Mouse (Mus musculus): ENCODE data around the gene Gm39653. TPM values are rescaled to one million over a fixed set of nuclear protein-coding genes. Genes with fewer than 3 reads are reported as not detected.

Gene Gm39653
- polyA plus RNA-seq, 1 experiment: not detected

DNA sequence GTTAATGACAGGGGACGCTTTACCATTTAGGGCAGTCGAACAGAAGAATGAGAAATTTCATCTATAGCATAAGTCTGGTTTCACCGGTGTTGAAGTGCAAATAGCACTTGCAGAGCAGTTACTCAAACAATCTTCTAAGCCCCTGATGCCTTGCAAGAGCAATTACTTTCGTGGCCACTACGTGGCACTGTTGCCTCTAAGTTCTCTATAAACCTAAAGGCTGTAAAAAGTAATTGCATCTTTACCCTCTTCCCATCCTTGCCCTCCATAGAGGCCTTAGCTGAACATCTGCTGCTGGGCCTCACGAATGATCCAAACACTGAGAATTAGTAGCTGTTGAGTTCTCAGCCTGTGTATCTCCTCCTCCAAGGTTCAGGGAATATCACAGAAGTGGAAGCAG, 42.2 kb downstream of the Gm39653 start:
- TF ChIP-seq POLR2A (IDR thresholded peaks at IDR 0.05; ENCODE audit: control insufficient read depth, low read depth, low read length) (no peak), CTCF (IDR thresholded peaks at IDR 0.05; ENCODE audit: control insufficient read depth, insufficient read depth, insufficient replicate concordance, low read depth, low read length) (no peak)
- no peaks in the 10 kb centered on the region for H3K4me1 ChIP-seq (ENCODE audit: control insufficient read depth, insufficient read depth, low read length)

DNA sequence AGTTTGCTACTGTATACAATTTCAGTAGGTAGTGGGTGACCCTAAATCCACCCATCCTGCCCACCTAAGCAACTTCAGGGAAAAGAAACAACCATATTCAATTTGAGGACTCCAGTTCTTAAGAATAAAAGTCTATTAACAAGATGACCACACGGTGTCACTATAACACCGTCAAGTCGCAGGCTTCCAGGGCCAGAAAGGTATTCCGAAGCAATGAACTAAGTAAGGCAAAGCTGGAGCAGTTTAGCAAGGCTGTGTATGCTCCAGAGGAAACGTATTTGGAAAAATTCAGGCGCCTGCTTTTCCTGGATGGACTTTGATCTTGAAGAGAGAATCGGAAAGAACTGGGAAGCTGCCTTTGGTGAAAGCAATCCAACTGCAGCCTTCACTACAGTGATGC, 43.8 kb downstream of the Gm39653 start:
- no peak overlapping the region for H3K27ac ChIP-seq (ENCODE audit: control insufficient read depth, insufficient read depth, low read depth, low read length)
- H3K4me3 ChIP-seq (ENCODE audit: control insufficient read depth, low read depth, low read length): no peak overlapping the region
- no peaks in the 10 kb centered on the region for H3K27me3 ChIP-seq (ENCODE audit: control insufficient read depth, insufficient read depth, low read length)
- peaks cover 1% of the 10 kb centered on the region; the same call in 1 of the 2 replicates for H3K4me1 ChIP-seq (ENCODE audit: control insufficient read depth, insufficient read depth, low read length)
- no peaks in the 10 kb centered on the region for H3K36me3 ChIP-seq (ENCODE audit: control insufficient read depth, insufficient read depth, low read length)
- TF ChIP-seq POLR2A (IDR thresholded peaks at IDR 0.05; ENCODE audit: control insufficient read depth, low read depth, low read length) (no peak), CTCF (IDR thresholded peaks at IDR 0.05; ENCODE audit: control insufficient read depth, insufficient read depth, insufficient replicate concordance, low read depth, low read length) (no peak)

More for the DNA sequence above, 42.2 kb downstream of the Gm39653 start:
- H3K4me3 ChIP-seq (ENCODE audit: control insufficient read depth, low read depth, low read length): no peak overlapping the region
- H3K27me3 ChIP-seq (ENCODE audit: control insufficient read depth, insufficient read depth, low read length): no peaks in the 10 kb centered on the region
- H3K27ac ChIP-seq (ENCODE audit: control insufficient read depth, insufficient read depth, low read depth, low read length): no peak overlapping the region
- H3K36me3 ChIP-seq (ENCODE audit: control insufficient read depth, insufficient read depth, low read length): no peaks in the 10 kb centered on the region

DNA sequence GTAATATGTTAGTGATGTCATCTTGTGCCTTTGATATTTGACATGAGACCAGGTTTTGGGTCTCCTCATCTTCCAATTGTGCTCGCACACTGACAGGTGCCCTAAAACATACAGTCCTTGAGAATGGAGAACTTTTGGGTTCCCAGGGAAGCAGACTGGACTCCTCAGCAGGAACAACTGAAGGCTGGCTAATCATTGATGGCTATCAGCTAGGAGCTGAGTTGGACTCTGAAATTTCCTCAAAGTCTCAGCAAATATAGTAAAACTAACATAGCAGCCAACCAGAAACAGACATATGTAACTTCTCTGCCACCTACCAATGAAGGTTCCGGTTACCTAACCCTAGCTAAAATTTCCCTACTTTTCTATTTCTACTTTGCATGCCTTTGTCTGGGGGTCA, 50.3 kb downstream of the Gm39653 start:
- Histone ChIP-seq H3K36me3 (ENCODE audit: control insufficient read depth, insufficient read depth, low read length) (no peaks in the 10 kb centered on the region), H3K4me3 (ENCODE audit: control insufficient read depth, low read depth, low read length) (no peak overlapping the region), H3K4me1 (ENCODE audit: control insufficient read depth, insufficient read depth, low read length) (peaks cover 2% of the 10 kb centered on the region; the same call in 1 of the 2 replicates), H3K27me3 (ENCODE audit: control insufficient read depth, insufficient read depth, low read length) (no peaks in the 10 kb centered on the region), H3K27ac (ENCODE audit: control insufficient read depth, insufficient read depth, low read depth, low read length) (no peak overlapping the region)
- TF ChIP-seq POLR2A (IDR thresholded peaks at IDR 0.05; ENCODE audit: control insufficient read depth, low read depth, low read length): no peak
- TF ChIP-seq CTCF (IDR thresholded peaks at IDR 0.05; ENCODE audit: control insufficient read depth, insufficient read depth, insufficient replicate concordance, low read depth, low read length): no peak

DNA sequence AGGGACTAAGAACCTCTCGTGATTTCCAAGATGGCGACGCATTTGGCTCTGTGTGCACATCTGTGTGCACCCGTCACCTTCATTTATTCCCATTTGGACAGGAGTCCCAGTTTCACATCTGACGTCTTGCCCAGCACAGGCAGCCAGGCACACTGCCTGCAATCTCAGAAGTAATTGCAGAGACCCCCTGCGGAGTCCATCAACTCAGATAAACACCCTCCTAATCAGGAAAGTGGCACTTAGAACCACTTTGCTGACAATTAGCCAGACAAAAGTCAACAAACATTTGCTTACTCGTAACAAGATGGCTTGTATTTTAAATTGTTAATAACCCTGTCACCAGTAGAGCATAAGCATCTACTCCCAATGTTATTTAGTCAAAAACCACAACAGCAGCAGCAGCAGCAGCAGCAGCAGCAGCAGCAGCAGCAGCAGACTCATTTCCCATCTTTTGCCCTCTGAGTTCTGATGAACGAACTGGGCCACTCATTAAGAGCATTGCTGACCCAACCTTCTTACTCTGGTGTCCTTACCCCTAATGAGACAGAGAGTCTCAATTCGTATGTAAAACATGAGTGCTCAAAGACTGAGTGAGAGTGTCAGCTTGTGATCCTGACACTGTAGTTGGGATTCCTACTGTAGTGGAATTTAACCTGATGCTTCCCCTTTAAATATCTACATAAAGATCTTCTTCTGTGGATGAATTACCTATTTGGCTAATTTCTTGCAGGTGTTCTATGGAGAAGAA, 51.6 kb downstream of the Gm39653 start:
- Histone ChIP-seq H3K4me1 (ENCODE audit: control insufficient read depth, insufficient read depth, low read length) (peaks cover 2% of the 10 kb centered on the region; the same call in 1 of the 2 replicates), H3K36me3 (ENCODE audit: control insufficient read depth, insufficient read depth, low read length) (no peaks in the 10 kb centered on the region), H3K27ac (ENCODE audit: control insufficient read depth, insufficient read depth, low read depth, low read length) (no peak overlapping the region), H3K27me3 (ENCODE audit: control insufficient read depth, insufficient read depth, low read length) (no peaks in the 10 kb centered on the region), H3K4me3 (ENCODE audit: control insufficient read depth, low read depth, low read length) (peak overlapping the region; percentile 32; the same call in 1 of the 2 replicates)
- no peak for TF ChIP-seq CTCF (IDR thresholded peaks at IDR 0.05; ENCODE audit: control insufficient read depth, insufficient read depth, insufficient replicate concordance, low read depth, low read length)
- TF ChIP-seq POLR2A (IDR thresholded peaks at IDR 0.05; ENCODE audit: control insufficient read depth, low read depth, low read length): no peak

DNA sequence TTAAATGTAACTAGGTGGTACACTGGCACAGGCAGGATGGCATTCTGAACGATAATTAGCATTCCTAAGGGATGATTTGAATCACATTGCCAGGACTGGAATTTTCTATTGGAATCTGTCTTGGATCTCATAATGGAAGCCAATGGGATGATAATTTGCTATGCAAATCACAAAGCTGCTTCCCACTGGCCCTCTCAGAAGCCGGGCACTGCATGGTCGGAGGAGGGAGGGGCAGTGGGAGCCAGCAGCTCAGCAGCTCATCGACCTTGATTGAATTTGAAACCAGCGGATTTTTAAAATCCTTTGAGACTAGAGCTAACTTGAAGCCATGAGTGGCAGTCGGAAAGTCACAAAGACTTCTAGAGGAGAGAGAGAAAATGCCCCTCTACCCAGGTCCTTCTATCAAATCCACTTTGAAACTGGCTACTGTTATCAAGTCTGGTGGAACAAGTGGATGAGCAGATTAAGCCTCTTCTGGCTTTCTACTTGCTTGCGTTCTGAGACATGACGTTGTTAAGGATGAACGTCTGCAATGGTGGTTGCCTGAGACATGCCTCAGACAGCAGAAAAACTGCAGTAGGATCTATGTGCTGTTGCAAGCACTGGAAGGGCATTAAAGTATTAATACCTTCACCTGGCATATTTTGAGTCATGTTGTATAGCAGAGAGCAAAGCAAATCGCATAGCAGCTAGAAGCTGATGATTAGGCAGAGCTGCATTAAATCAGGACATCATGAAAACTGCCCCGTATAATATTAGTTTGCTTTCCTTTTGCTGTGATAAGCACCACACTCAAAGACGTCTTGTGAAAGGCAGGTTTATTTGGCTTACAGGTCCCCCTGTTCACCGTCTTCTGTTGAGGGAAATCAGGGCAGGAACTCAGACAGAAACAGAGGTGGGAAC, 52.4 kb downstream of the Gm39653 start:
- Histone ChIP-seq H3K36me3 (ENCODE audit: control insufficient read depth, insufficient read depth, low read length) (no peaks in the 10 kb centered on the region), H3K27ac (ENCODE audit: control insufficient read depth, insufficient read depth, low read depth, low read length) (no peak overlapping the region), H3K4me3 (ENCODE audit: control insufficient read depth, low read depth, low read length) (no peak overlapping the region), H3K4me1 (ENCODE audit: control insufficient read depth, insufficient read depth, low read length) (peaks cover 2% of the 10 kb centered on the region; the same call in 1 of the 2 replicates), H3K27me3 (ENCODE audit: control insufficient read depth, insufficient read depth, low read length) (no peaks in the 10 kb centered on the region)
- no peak for TF ChIP-seq POLR2A (IDR thresholded peaks at IDR 0.05; ENCODE audit: control insufficient read depth, low read depth, low read length)
- no peak for TF ChIP-seq CTCF (IDR thresholded peaks at IDR 0.05; ENCODE audit: control insufficient read depth, insufficient read depth, insufficient replicate concordance, low read depth, low read length)

DNA sequence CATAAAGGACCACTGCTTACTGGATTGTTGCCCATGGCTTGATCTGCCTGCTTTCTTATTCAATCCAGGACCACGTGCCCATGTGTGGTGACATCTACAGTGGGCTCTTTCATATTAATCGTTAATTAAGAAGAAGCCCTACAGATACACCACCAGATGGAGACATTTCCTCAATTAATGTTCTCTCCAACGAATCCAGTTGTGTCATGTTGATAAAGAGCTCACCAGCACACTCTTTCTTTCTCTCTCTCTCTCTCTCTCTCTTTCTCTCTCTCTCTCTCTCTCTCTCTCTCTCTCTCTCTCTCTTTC, 53.0 kb downstream of the Gm39653 start:
- TF ChIP-seq CTCF (IDR thresholded peaks at IDR 0.05; ENCODE audit: control insufficient read depth, insufficient read depth, insufficient replicate concordance, low read depth, low read length): no peak
- TF ChIP-seq POLR2A (IDR thresholded peaks at IDR 0.05; ENCODE audit: control insufficient read depth, low read depth, low read length): no peak
- H3K36me3 ChIP-seq (ENCODE audit: control insufficient read depth, insufficient read depth, low read length): no peaks in the 10 kb centered on the region
- no peak overlapping the region for H3K27ac ChIP-seq (ENCODE audit: control insufficient read depth, insufficient read depth, low read depth, low read length)
- peaks cover 2% of the 10 kb centered on the region; the same call in 1 of the 2 replicates for H3K4me1 ChIP-seq (ENCODE audit: control insufficient read depth, insufficient read depth, low read length)
- no peak overlapping the region for H3K4me3 ChIP-seq (ENCODE audit: control insufficient read depth, low read depth, low read length)
- no peaks in the 10 kb centered on the region for H3K27me3 ChIP-seq (ENCODE audit: control insufficient read depth, insufficient read depth, low read length)

Other genes starting within 250 kb of the Gm39653 start
- 1.8 and 2.8 TPM in 2 replicates for gene Adam23, start 170.1 kb upstream of the Gm39653 start, polyA plus RNA-seq (2012; rRNA removed)
- gene Dytn, start 71.0 kb downstream of the Gm39653 start, polyA plus RNA-seq (2012; rRNA removed): 0.07 TPM in 1 of 2 replicates, not detected in the other
- gene Mdh1b, start 114.3 kb downstream of the Gm39653 start, polyA plus RNA-seq (2012; rRNA removed): 45.8 and 52.1 TPM in 2 replicates
- gene Fastkd2, start 114.6 kb downstream of the Gm39653 start, polyA plus RNA-seq (2012; rRNA removed): 7.1 and 8.9 TPM in 2 replicates
- 5.0 and 5.3 TPM in 2 replicates for gene 4933402D24Rik, start 153.3 kb downstream of the Gm39653 start, polyA plus RNA-seq (2012; rRNA removed)